Mouse (Mus musculus) lung, adult 2 months (tissue): ENCODE measurements at regions not wholly inside any gene's neighbourhood (a gene's known extent, or its start where the extent isn't known, plus 50 kb on each side); places are given as distances from the start of the nearest gene placed in this dataset.

Experiments
- CTCF ChIP-seq: fragments of 200-500 bp; IDR thresholded peaks from 2 replicates; pipeline ENCODE4 v1.5.1; 2011; ENCODE audit warnings: mild to moderate bottlenecking, low read length, control low read depth; ENCODE audit not compliant: insufficient read depth
- POLR2A ChIP-seq: fragments of 200-500 bp; IDR thresholded peaks from 2 replicates; pipeline ENCODE4 v1.6.1; 2011; ENCODE audit warnings: low read depth, mild to moderate bottlenecking, control low read depth, low read length, borderline replicate concordance; ENCODE audit errors: extremely low read depth

GRCm38 (mm10) chrX:164878336-164878735 is 101.8 kb downstream of the Mospd2 start:
- TF ChIP-seq POLR2A (no peak), CTCF (no peak)
